Mouse (Mus musculus) limb, embryonic 10.5 days (tissue): ENCODE measurements at regions not wholly inside any gene's neighbourhood (a gene's known extent, or its start where the extent isn't known, plus 50 kb on each side); places are given as distances from the start of the nearest gene placed in this dataset.
A peak's percentile ranks its signal among the peaks of the same experiment; 100 is the strongest.

ENCODE experiments used
- DNase-seq: peaks from one replicate; pipeline ENCODE4 v3.0.0-alpha.2; 2017; ENCODE audit warnings: low spot score
- H3K27ac ChIP-seq: fragments of 300-500 bp; sonication (generic); 2 replicates; pipeline ENCODE4 v1.5.1; 2016; ENCODE audit warnings: mild to moderate bottlenecking
- H3K27me3 ChIP-seq: fragments of 300-500 bp; sonication (generic); 2 replicates; pipeline ENCODE4 v1.6.1; 2016; ENCODE audit warnings: low read depth, mild to moderate bottlenecking; ENCODE audit not compliant: poor library complexity, severe bottlenecking
- H3K36me3 ChIP-seq: fragments of 300-500 bp; sonication (generic); 2 replicates; pipeline ENCODE4 v1.6.1; 2016; ENCODE audit warnings: mild to moderate bottlenecking, moderate library complexity
- H3K4me1 ChIP-seq: fragments of 300-500 bp; sonication (generic); 2 replicates; pipeline ENCODE4 v1.6.1; 2016
- H3K4me3 ChIP-seq: fragments of 300-500 bp; sonication (generic); 2 replicates; pipeline ENCODE4 v1.5.1; 2016; ENCODE audit warnings: mild to moderate bottlenecking, moderate library complexity
- H3K9me3 ChIP-seq: fragments of 300-500 bp; sonication (generic); replicated peaks from 2 replicates; pipeline ENCODE4 v1.6.1; 2016; ENCODE audit warnings: mild to moderate bottlenecking
- WGBS: fragments of 180-500 bp; shearing (Covaris S2); methylation state at CpG from one replicate; pipeline ENCODE4 v1.1.7; 2016; 5-methylcytosine and 5-hydroxymethylcytosine counted together

DNA sequence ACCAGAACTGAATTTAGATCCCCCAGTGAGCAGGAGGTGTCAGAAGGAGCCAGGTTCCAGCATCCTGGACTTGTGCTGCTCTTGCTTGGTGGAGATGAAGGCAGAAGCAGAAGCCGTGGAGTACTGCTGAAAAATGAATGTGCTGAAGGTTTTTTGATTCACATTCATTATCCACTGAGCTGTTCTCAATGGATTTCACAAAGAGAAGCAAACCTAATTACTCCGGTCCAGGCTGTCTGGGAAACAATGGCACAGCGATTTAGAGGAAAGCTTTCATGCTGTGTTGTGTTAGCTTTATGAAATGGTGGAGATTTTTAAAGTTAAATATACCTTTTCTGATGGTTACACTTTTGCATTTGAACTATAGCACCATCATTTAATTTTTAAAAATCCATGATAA lies 535.3 kb upstream of the Adgrl3 start:
- Histone ChIP-seq H3K4me1 (no peaks in the 10 kb centered on the region), H3K36me3 (no peaks in the 10 kb centered on the region), H3K27ac (no peak overlapping the region), H3K9me3 (no peaks in the 10 kb centered on the region), H3K27me3 (no peaks in the 10 kb centered on the region), H3K4me3 (no peak overlapping the region)
- no peak for DNase-seq
- 87% methylated on average over 3 of the region's 3 CpGs for WGBS

- WGBS: 89% methylated on average over 1 of the region's 1 CpGs
- H3K27me3 ChIP-seq: no peaks in the 10 kb centered on the region
- H3K4me1 ChIP-seq: no peaks in the 10 kb centered on the region
- DNase-seq: no peak
- H3K36me3 ChIP-seq: no peaks in the 10 kb centered on the region
- no peak overlapping the region for H3K4me3 ChIP-seq
- H3K9me3 ChIP-seq: no peaks in the 10 kb centered on the region
- H3K27ac ChIP-seq: no peak overlapping the region
Measured at GRCm38 (mm10) chr5:80488332-80488731, 531.6 kb upstream of the Adgrl3 start.

DNA sequence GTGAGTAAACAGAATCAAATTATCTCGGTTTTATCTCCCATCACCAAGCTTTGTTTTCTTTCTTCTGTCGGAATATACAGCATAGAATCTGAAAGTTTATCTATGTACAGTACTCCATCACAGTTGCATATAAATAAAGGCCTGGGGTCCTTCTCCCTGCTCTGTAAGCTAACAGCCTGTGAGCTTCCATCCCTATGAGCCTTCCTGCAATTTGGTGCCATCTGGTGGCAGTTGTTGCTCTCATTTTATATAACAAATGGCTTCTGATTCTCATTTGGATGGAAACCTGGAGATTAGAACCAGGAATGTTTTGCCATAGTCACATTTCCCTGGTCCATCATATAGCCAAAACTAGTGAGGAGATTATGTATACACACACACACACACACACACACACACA lies 511.3 kb upstream of the Adgrl3 start:
- Histone ChIP-seq H3K27ac (no peak overlapping the region), H3K36me3 (no peaks in the 10 kb centered on the region), H3K27me3 (no peaks in the 10 kb centered on the region), H3K9me3 (no peaks in the 10 kb centered on the region), H3K4me3 (no peak overlapping the region), H3K4me1 (no peaks in the 10 kb centered on the region)
- 44% methylated on average over 2 of the region's 2 CpGs for WGBS
- DNase-seq: peak; percentile 47

DNA sequence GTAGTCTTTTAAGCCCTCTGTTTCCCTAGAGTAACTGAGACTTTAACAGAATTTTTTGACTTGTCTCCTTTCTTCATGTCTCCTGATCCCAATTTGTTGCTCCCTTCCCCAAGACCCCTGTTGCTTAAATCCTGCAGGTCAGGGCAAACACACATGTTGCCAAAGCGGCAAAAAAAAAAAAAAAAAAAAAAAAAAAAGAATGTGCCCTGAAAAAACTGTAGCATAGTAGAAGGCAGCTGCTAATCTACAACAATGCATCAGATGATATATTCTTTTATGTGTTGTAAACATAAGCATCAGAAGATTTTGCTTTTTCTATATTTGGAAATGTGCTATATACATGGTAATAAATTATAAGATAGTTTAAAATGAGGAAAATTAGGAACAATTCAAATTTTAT lies 479.9 kb upstream of the Adgrl3 start:
- Histone ChIP-seq H3K4me3 (no peak overlapping the region), H3K27ac (no peak overlapping the region), H3K9me3 (no peaks in the 10 kb centered on the region), H3K36me3 (no peaks in the 10 kb centered on the region), H3K4me1 (no peaks in the 10 kb centered on the region), H3K27me3 (no peaks in the 10 kb centered on the region)
- no peak for DNase-seq
- 81% methylated on average over 1 of the region's 1 CpGs for WGBS

DNA sequence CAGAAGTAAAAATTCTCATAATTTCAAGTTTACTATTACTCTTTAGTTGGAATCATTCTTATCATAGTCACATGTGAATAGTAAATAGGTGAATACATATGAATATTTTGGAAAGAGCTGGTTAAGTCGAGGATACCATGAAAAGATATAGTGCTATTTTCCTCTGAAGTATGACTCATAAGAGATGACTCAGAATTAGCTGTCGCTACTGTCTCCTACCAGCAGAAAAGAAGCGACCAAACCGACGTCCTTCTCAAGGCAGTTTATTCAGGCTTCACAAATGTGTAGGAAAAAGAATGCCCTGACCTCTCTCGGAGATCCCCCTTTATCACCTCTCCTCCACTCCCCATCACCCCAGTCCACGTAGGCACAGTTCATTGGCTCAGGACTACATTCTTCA lies 468.3 kb upstream of the Adgrl3 start:
- no peaks in the 10 kb centered on the region for H3K36me3 ChIP-seq
- no peak overlapping the region for H3K27ac ChIP-seq
- 89% methylated on average over 7 of the region's 7 CpGs for WGBS
- no peak overlapping the region for H3K4me3 ChIP-seq
- H3K27me3 ChIP-seq: no peaks in the 10 kb centered on the region
- DNase-seq: no peak
- H3K4me1 ChIP-seq: no peaks in the 10 kb centered on the region
- H3K9me3 ChIP-seq: no peaks in the 10 kb centered on the region

DNA sequence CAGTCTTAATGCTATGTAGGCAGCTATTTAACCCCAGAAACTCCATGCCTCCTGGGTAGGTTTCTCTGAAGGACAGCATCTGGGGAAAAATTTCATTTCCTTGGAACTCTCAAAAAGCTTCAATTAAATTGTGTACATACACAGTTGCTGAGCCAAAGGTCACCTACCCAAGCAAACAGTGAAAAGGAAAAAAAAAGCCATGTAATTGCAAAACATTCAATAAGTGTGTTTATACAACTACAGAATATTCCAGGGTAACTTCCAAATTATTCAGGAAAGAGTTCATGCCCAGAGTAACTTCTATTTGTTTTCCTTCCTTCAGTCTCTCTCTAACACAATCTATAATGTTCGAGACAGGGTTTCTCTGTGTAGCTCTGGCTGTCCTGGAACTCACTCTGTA lies 441.2 kb upstream of the Adgrl3 start:
- DNase-seq: no peak
- Histone ChIP-seq H3K27ac (no peak overlapping the region), H3K4me1 (no peaks in the 10 kb centered on the region), H3K27me3 (no peaks in the 10 kb centered on the region), H3K36me3 (no peaks in the 10 kb centered on the region), H3K9me3 (no peaks in the 10 kb centered on the region), H3K4me3 (no peak overlapping the region)
- 87% methylated on average over 1 of the region's 1 CpGs for WGBS

- H3K27ac ChIP-seq: no peak overlapping the region
- no peaks in the 10 kb centered on the region for H3K4me1 ChIP-seq
- H3K4me3 ChIP-seq: no peak overlapping the region
- H3K9me3 ChIP-seq: no peaks in the 10 kb centered on the region
- DNase-seq: no peak
- WGBS: 96% methylated on average over 3 of the region's 3 CpGs
- H3K27me3 ChIP-seq: no peaks in the 10 kb centered on the region
- H3K36me3 ChIP-seq: no peaks in the 10 kb centered on the region
Measured at GRCm38 (mm10) chr5:80611571-80611970, 408.4 kb upstream of the Adgrl3 start.

- Histone ChIP-seq H3K36me3 (no peaks in the 10 kb centered on the region), H3K27ac (no peak overlapping the region), H3K27me3 (no peaks in the 10 kb centered on the region), H3K9me3 (no peaks in the 10 kb centered on the region), H3K4me3 (no peak overlapping the region), H3K4me1 (no peaks in the 10 kb centered on the region)
- 55% methylated on average over 3 of the region's 3 CpGs for WGBS
- DNase-seq: no peak
Measured at GRCm38 (mm10) chr5:80627225-80627624, 392.7 kb upstream of the Adgrl3 start.

- no peaks in the 10 kb centered on the region for H3K27me3 ChIP-seq
- H3K27ac ChIP-seq: no peak overlapping the region
- no peak overlapping the region for H3K4me3 ChIP-seq
- DNase-seq: no peak
- no peaks in the 10 kb centered on the region for H3K4me1 ChIP-seq
- 78% methylated on average over 5 of the region's 5 CpGs for WGBS
- H3K36me3 ChIP-seq: no peaks in the 10 kb centered on the region
- H3K9me3 ChIP-seq: no peaks in the 10 kb centered on the region
Measured at GRCm38 (mm10) chr5:80659043-80659442, 360.9 kb upstream of the Adgrl3 start.

GRCm38 (mm10) chr5:80659530-80659929 lies 360.4 kb upstream of the Adgrl3 start:
- DNase-seq: no peak
- no peaks in the 10 kb centered on the region for H3K4me1 ChIP-seq
- WGBS: 82% methylated on average over 3 of the region's 3 CpGs
- no peaks in the 10 kb centered on the region for H3K36me3 ChIP-seq
- no peak overlapping the region for H3K27ac ChIP-seq
- H3K27me3 ChIP-seq: no peaks in the 10 kb centered on the region
- no peaks in the 10 kb centered on the region for H3K9me3 ChIP-seq
- no peak overlapping the region for H3K4me3 ChIP-seq

GRCm38 (mm10) chr5:80670258-80670947 lies 349.5 kb upstream of the Adgrl3 start:
- WGBS: 88% methylated on average over 7 of the region's 7 CpGs
- no peaks in the 10 kb centered on the region for H3K36me3 ChIP-seq
- no peaks in the 10 kb centered on the region for H3K9me3 ChIP-seq
- no peaks in the 10 kb centered on the region for H3K4me1 ChIP-seq
- H3K27ac ChIP-seq: no peak overlapping the region
- DNase-seq: no peak
- H3K4me3 ChIP-seq: no peak overlapping the region
- no peaks in the 10 kb centered on the region for H3K27me3 ChIP-seq

- DNase-seq: no peak
- H3K27ac ChIP-seq: no peak overlapping the region
- no peaks in the 10 kb centered on the region for H3K27me3 ChIP-seq
- no peaks in the 10 kb centered on the region for H3K4me1 ChIP-seq
- WGBS: 76% methylated on average over 2 of the region's 2 CpGs
- H3K4me3 ChIP-seq: no peak overlapping the region
- H3K9me3 ChIP-seq: no peaks in the 10 kb centered on the region
- H3K36me3 ChIP-seq: no peaks in the 10 kb centered on the region
Measured at GRCm38 (mm10) chr5:80683431-80683830, 336.5 kb upstream of the Adgrl3 start.

GRCm38 (mm10) chr5:80700848-80701247 lies 319.1 kb upstream of the Adgrl3 start:
- no peak overlapping the region for H3K4me3 ChIP-seq
- H3K36me3 ChIP-seq: no peaks in the 10 kb centered on the region
- H3K4me1 ChIP-seq: no peaks in the 10 kb centered on the region
- H3K9me3 ChIP-seq: no peaks in the 10 kb centered on the region
- no peaks in the 10 kb centered on the region for H3K27me3 ChIP-seq
- 89% methylated on average over 2 of the region's 2 CpGs for WGBS
- no peak for DNase-seq
- no peak overlapping the region for H3K27ac ChIP-seq

GRCm38 (mm10) chr5:80704732-80705131 lies 315.2 kb upstream of the Adgrl3 start:
- Histone ChIP-seq H3K36me3 (no peaks in the 10 kb centered on the region), H3K9me3 (no peaks in the 10 kb centered on the region), H3K4me3 (no peak overlapping the region), H3K27me3 (no peaks in the 10 kb centered on the region), H3K27ac (no peak overlapping the region), H3K4me1 (no peaks in the 10 kb centered on the region)
- no peak for DNase-seq
- WGBS: 89% methylated on average over 2 of the region's 2 CpGs
